Mouse (Mus musculus) hematopoietic stem cell, adult 5-6 weeks (primary cell): ENCODE data around the gene Gabrd. TPM values are rescaled to one million over a fixed set of nuclear protein-coding genes. Genes with fewer than 3 reads are reported as not detected.

Source experiments
- ATAC-seq, 2 experiments: fragments of 125-278 bp in 1 of 2; replicated peaks in 1 of 2; 2 replicates each; pipeline ENCODE4 v1.8.0; 2016 to 2017; ENCODE audit warnings: inconsistent platforms in 2 of 2, mild to moderate bottlenecking in 2 of 2, moderate number of reproducible peaks in 2 of 2, low read depth in 1 of 2, moderate TSS enrichment in 1 of 2; ENCODE audit not compliant: low FRiP score in 2 of 2, poor library complexity in 2 of 2, severe bottlenecking in 2 of 2, insufficient read depth in 1 of 2, low TSS enrichment in 1 of 2
- total RNA-seq: library from RNA; stranded (forward); fragments of 172-1452, 232-1000 nt; gene quantifications from 2 replicates; pipeline ENCODE4 v1.2.3, GENCODE M21; 2017

Gabrd gene
- total RNA-seq, 1 experiment from 2014 or later: 0.15 TPM

DNA sequence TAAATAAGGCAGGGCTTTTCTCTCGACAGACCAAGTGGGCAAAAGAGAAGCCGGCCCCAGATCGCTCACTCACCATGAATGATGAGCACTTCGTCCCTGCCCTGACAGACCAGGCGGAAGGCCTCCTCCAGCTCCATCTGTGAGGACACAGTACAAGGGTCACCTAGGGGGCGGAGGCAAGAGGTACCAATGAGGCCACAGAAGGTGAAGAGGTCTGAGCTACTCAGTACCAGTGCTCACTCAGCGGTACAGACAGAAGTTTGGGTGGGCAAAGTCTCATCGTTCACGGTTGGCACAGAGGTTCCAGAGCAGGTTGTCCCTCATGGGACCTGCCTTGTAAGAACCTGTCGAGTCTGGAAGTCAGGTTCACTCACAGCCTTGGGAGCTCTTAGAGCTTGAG lies 41.6 kb downstream of the Gabrd start:
- no peak for ATAC-seq

DNA sequence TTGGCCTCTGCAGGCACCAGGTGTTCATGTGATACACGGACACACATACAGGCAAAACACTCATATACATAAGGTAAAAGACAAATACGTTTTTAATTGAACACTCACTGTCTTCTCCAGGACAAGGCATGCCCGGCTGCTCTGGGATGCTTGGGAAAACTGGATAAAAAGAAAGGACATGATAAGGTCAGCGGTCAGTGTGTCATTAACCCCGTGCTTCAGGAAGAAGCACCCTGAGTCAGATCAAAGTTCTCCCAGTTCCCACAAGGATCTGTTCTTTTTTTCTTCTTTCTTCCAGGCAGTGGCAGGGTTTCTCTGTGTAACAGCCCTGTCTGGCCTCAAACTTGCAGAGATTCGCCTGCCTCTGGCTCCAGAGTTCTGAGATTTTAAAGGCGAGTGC lies 43.4 kb downstream of the Gabrd start:
- ATAC-seq: no peak

DNA sequence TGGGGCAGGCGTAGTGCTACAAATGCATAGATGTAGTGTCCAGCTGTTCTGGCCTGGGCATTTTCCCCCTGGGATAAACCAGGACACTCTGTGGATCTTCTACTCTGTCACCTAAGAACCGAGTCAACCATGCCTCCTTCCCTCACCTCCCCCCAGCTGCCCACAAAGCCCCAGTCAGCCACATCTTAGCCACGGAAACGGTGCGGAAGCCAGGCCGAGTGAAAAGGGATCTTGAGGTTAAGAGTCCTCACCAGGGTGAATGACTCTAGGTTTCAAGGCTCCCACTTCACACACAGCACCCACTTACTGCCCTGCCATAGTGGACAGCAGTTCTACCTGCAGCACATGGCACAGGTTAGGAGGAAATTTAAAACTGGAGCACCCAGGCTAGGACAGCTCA lies 43.9 kb downstream of the Gabrd start:
- ATAC-seq: peak; percentile 63 to 78

DNA sequence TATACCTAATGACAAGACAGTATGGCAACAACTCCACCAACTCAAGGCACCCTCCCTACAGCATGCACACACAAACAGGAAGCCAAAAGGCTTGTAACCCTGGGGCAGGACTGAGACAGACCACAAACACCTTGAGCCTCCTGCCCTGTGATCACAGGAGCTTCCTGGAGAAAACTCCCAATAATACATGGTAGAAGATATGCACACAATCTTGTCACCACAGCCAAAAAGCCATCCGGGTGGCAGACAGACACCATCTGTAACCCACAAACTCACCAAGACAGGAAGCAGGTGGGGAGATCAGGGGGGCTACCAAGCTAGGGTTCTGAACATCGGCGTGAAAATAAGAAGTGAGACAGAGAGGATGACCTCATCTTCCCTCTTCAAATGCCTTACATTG lies 45.3 kb downstream of the Gabrd start:
- peak; percentile 63 for ATAC-seq

DNA sequence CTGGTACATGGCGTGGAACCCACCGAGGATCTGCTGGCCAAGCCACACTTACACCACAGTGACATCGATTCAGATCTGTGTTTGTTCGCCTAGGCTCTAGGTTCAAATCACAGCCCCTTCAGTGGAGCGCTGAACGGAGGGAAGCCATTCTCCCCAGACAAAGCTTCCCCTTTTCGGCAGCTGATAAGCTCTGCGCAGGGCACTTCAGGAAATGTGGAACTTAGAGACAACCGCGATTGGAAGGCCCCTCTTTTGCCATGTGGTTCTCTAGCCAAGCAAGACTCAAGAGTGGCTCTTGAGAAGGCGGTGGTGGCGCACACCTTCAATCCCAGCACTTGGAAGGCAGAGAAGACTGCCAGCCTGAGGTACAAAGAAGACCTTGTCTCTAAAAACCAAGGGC lies 51.6 kb downstream of the Gabrd start:
- ATAC-seq: peak; percentile 78 to 85

DNA sequence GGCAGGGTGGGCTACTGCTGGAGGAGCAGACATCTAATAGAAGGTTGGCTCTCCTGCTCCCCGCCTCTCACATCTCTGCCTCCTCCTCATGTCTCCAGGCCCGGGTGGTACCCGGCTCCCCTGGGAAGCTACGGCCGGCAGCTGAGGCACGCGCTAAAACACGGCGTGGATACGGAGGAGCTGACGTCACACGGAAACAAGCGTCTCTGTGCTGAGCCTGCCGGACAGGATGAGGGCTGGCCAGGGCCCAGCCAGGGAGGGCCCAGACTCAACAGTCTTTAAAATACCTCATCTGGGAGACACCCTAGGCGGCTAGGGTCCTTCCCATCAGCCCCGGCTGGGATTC lies 52.3 kb downstream of the Gabrd start:
- ATAC-seq: peak in 1 of 2 experiments; percentile 11; a peak in 1 of 4 replicates

DNA sequence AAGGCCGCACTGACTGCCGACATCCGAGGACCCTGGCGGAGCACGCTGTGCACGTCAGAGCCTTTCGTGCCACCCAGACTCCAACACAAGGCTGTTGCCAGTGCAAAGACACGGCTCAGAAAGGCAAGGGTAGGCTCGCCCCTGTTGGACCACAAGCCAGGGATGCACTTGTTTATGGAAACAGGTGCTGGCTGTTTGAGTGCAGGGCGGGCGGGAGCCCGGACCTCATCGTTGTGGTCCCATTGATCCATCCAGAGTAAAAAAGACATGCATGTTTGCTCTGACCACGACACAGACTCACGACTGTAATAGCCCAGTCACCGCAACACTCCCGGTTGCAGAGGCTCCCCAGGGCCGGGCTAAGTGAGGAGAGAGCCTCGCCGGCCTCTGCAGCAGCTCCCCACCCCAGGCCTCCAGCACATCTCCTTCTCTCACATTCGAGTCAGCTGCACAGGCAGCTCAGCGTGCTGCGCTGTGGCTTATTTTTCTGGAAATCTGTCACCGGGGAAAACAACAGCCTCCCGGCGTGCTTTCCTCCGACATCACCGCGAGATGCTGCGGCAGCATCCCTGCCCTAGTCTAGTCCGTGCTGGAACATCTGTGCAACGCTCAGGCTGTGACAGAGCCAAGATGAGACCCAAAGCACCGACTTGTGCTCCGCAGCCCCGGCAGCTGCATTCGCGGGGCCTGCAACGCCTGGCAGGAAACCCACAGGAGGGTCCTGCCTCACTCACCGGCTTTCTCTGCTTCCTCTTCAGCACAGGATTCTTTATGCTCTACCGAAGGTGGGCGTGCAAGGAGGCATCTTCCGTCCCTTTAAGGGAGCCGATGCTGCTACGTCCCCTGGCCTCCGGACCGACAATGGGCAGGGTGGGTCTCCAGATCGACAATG lies 53.0 kb downstream of the Gabrd start:
- peak in 1 of 2 experiments; percentile 37; a peak in 1 of 4 replicates for ATAC-seq

DNA sequence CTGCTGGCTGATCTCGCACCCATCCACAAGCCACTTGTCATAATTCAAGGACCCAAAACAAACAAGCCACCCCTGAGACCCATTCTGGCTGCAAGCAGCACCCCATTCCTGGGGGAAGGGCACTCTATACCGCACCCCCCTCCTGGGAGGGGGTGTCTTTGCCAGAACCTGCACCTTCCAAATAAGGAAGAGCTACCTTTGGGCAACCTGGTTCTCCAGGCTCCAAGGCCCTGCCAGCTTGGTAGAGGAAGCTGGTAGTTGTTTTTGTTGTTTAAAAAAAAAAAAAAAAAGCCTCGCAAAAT lies 53.7 kb downstream of the Gabrd start:
- ATAC-seq: no peak

DNA sequence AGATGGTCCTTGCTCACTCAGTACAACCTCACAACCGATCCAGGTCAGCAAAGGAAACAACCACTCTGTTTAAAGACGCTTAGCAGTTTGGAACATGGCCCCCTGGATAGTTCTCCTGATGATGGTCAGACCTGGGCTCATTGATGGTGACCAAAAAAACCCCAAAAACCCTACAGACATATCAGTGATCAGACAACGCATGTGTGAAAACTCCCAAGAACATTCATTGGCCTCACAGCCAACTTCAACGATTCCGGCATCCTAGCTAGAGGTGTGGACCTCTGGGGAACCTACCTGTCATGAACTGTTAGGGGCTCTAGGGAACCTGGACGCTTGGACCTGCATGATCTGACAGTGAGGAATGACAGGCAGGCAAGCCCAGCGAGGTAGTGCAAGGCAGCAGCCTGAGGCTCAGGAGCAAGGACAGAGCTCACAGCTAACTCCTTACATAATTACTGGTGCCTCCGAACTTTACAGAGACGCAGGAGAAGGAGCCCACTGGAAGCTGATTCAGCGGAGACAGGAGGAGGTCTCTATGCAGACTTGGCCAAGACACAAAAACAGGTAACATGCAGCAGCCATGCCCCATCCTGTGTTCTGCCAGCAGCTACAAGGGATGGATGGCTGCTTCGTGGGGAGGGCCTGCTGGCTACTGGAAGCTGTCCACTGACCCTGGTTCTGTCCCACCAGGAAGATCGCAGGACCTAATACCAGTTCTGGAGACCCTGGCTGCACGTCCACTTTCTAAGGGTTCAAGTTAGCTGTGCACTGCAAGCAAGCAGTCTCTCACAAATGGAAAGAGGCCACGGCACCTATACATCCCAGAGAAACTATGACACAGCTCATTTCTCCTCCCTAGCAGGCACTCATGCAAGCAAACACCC lies 54.3 kb downstream of the Gabrd start:
- ATAC-seq: no peak

DNA sequence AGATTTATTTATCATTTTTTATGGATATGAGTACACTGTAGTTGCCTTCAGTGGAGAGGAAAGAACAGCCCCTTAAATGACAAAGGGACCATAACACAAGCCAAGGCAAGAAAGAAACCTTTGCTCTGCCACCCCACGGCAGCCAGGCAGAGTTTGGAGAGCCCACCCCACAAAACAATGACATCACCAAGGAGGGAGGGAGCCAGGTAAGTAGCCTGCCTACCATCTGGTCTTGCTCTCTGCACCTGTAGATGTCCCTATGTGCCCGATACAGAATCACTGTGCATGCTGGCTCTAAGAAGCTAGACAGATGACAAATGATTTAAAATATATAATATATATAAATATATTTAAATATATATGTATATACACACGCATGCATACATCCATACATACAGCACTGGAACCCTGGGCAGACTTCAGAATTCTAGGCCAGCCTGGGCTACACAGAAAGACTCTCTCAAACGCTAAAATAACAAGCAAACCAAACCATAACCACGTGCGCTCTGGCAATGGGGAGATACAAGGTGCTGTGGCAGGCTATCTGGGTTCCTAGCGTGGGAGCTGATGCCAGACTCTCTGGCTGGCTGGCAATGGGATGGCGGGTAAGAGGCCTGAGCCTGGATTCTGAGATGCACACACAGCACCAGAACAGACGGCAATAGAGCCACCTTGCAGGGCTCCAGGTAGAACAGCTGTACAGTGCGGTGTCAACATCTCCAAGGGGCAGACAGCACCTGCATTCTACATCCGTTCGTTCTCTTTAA lies 61.4 kb downstream of the Gabrd start:
- ATAC-seq: no peak

Other genes with a start within 250 kb of the Gabrd start
- gene Ski, start 175.5 kb downstream of the Gabrd start, total RNA-seq: 10.5 and 12.5 TPM in 2 replicates
- gene Faap20, start 148.3 kb downstream of the Gabrd start, total RNA-seq: 16.9 and 27.5 TPM in 2 replicates
- not detected in 2 replicates for gene Prkcz, start 36.8 kb downstream of the Gabrd start, total RNA-seq
- gene Cfap74, start 11.1 kb upstream of the Gabrd start, total RNA-seq: 1.2 and 1.5 TPM in 2 replicates
- gene Tmem52, start 71.0 kb upstream of the Gabrd start, total RNA-seq: not detected in 2 replicates
- gene Gnb1, start 93.2 kb upstream of the Gabrd start, total RNA-seq: 139 and 236 TPM in 2 replicates
- 37.9 and 72.3 TPM in 2 replicates for gene Nadk, start 164.3 kb upstream of the Gabrd start, total RNA-seq
- gene Slc35e2, start 203.3 kb upstream of the Gabrd start, total RNA-seq: 16.6 and 22.6 TPM in 2 replicates
- gene Cdk11b, start 226.7 kb upstream of the Gabrd start, total RNA-seq: 75.7 and 107 TPM in 2 replicates
- gene Gm10563, start 247.3 kb upstream of the Gabrd start, total RNA-seq: not detected in 2 replicates